Mouse (Mus musculus): ENCODE results near the gene Tmeff2.

Gene Tmeff2

GRCm38 (mm10) chr1:50980591-50980990, 80.1 kb downstream of the Tmeff2 start:
- no peak for DNase-seq (ENCODE audit: low read depth, low spot score)

GRCm38 (mm10) chr1:50981151-50981828, 80.8 kb downstream of the Tmeff2 start:
- DNase-seq (ENCODE audit: low read depth, low spot score), result no peak

GRCm38 (mm10) chr1:50990661-50991060, 90.2 kb downstream of the Tmeff2 start:
- no peak for DNase-seq (ENCODE audit: low read depth, low spot score)

GRCm38 (mm10) chr1:50994505-50994904, 94.1 kb downstream of the Tmeff2 start:
- no peak for DNase-seq (ENCODE audit: low read depth, low spot score)

- no peak for DNase-seq (ENCODE audit: low read depth, low spot score)
Measured at GRCm38 (mm10) chr1:50999793-51000192, 99.3 kb downstream of the Tmeff2 start.

GRCm38 (mm10) chr1:51008344-51008743, 107.9 kb downstream of the Tmeff2 start:
- no peak for DNase-seq (ENCODE audit: low read depth, low spot score)

GRCm38 (mm10) chr1:51040249-51040648, 139.8 kb downstream of the Tmeff2 start:
- no peak for DNase-seq (ENCODE audit: low read depth, low spot score)

- DNase-seq (ENCODE audit: low read depth, low spot score), result no peak
Measured at GRCm38 (mm10) chr1:51044810-51045209, 144.4 kb downstream of the Tmeff2 start.

GRCm38 (mm10) chr1:51064549-51064948, 164.1 kb downstream of the Tmeff2 start:
- DNase-seq (ENCODE audit: low read depth, low spot score), result no peak

- DNase-seq (ENCODE audit: low read depth, low spot score), result no peak
Measured at GRCm38 (mm10) chr1:51065652-51066051, 165.2 kb downstream of the Tmeff2 start.

- no peak for DNase-seq (ENCODE audit: low read depth, low spot score)
Measured at GRCm38 (mm10) chr1:51068814-51069213, 168.4 kb downstream of the Tmeff2 start.

GRCm38 (mm10) chr1:51069288-51069687, 168.8 kb downstream of the Tmeff2 start:
- DNase-seq (ENCODE audit: low read depth, low spot score), result no peak

GRCm38 (mm10) chr1:51074076-51074475, 173.6 kb downstream of the Tmeff2 start:
- no peak for DNase-seq (ENCODE audit: low read depth, low spot score)

GRCm38 (mm10) chr1:51075785-51076771, 175.6 kb downstream of the Tmeff2 start:
- no peak for DNase-seq (ENCODE audit: low read depth, low spot score)

- DNase-seq (ENCODE audit: low read depth, low spot score), result no peak
Measured at GRCm38 (mm10) chr1:51088921-51089320, 188.5 kb downstream of the Tmeff2 start.

- DNase-seq (ENCODE audit: low read depth, low spot score), result no peak
Measured at GRCm38 (mm10) chr1:51089803-51090202, 189.4 kb downstream of the Tmeff2 start.

- DNase-seq (ENCODE audit: low read depth, low spot score), result peak; percentile 17
Measured at GRCm38 (mm10) chr1:51090212-51090761, 189.8 kb downstream of the Tmeff2 start.

GRCm38 (mm10) chr1:51094713-51095112, 194.3 kb downstream of the Tmeff2 start:
- DNase-seq (ENCODE audit: low read depth, low spot score), result no peak

GRCm38 (mm10) chr1:51096848-51097598, 196.6 kb downstream of the Tmeff2 start:
- no peak for DNase-seq (ENCODE audit: low read depth, low spot score)

- no peak for DNase-seq (ENCODE audit: low read depth, low spot score)
Measured at GRCm38 (mm10) chr1:51101034-51101590, 200.7 kb downstream of the Tmeff2 start.

GRCm38 (mm10) chr1:51104698-51105097, 204.3 kb downstream of the Tmeff2 start:
- no peak for DNase-seq (ENCODE audit: low read depth, low spot score)
